ENCODE assay signal across 8 mouse cellular contexts in genomic region chr4:129513891-129514290, GRCm38 (mm10). TPM values are rescaled to one million over a fixed set of nuclear protein-coding genes. Genes with fewer than 3 reads are reported as not detected.
DNase-seq lines count a peak whose midpoint lies in the region; ATAC-seq and TF ChIP-seq lines count a peak whose summit lies in the region.

No protein-coding gene starts in this region.

- peaks cover 39% of the 10 kb centered on the region for H3K4me1 ChIP-seq in heart, embryonic 12.5 days (replicated peaks)
- peaks cover 10 to 48% of the 10 kb centered on the region in 2 experiments for H3K4me1 ChIP-seq in CH12.LX (ENCODE audit: control insufficient read depth in 1 of 2, insufficient read depth in 2 of 2)
- peaks cover 21% of the 10 kb centered on the region for H3K4me1 ChIP-seq in forebrain, embryonic 11.5 days (replicated peaks; ENCODE audit: control insufficient read depth, insufficient read depth, low read length)
- peaks cover 0 to 5% of the 10 kb centered on the region in 2 experiments; a peak in 1 of 4 replicates for H3K4me1 ChIP-seq in liver, embryonic 14.5 days (replicated peaks; ENCODE audit: control insufficient read depth in 2 of 2, insufficient read depth in 2 of 2, low read length in 1 of 2)

- peak overlapping the region; percentile 99 for H3K9ac ChIP-seq in heart, embryonic 12.5 days
- H3K9ac ChIP-seq in CH12.LX (ENCODE audit: insufficient read depth, low read depth), result peak overlapping the region; percentile 99
- peak overlapping the region; percentile 100 for H3K9ac ChIP-seq in forebrain, embryonic 11.5 days (ENCODE audit: low read length)
- H3K9ac ChIP-seq in liver, embryonic 14.5 days (replicated peaks), result peak overlapping the region; percentile 72

- in situ Hi-C loops in CH12.LX (cut with MboI; ENCODE audit: low pct_ligation_motif_present, low pct_unique_long_range_greater_than_20kb, low sequenced_read_pairs), result no loop called here

- ATAC-seq in heart, embryonic 12.5 days (ENCODE audit: insufficient number of reproducible peaks, low FRiP score), result peak; percentile 22
- peak; percentile 47 for ATAC-seq in forebrain, embryonic 11.5 days (replicated peaks; ENCODE audit: low FRiP score)
- peak; percentile 32 for ATAC-seq in liver, embryonic 14.5 days (ENCODE audit: insufficient read depth)

- no peaks in the 10 kb centered on the region for H3K9me3 ChIP-seq in heart, embryonic 12.5 days (replicated peaks)
- H3K9me3 ChIP-seq in CH12.LX (replicated peaks; ENCODE audit: low read length), result no peaks in the 10 kb centered on the region
- no peaks in the 10 kb centered on the region for H3K9me3 ChIP-seq in forebrain, embryonic 11.5 days (ENCODE audit: control insufficient read depth, low read length)
- no peaks in the 10 kb centered on the region for H3K9me3 ChIP-seq in liver, embryonic 14.5 days (ENCODE audit: control insufficient read depth, low read length)

- H3K4me2 ChIP-seq in heart, embryonic 12.5 days, result peak overlapping the region; percentile 83
- peak overlapping the region; percentile 79 for H3K4me2 ChIP-seq in CH12.LX (ENCODE audit: insufficient read depth, low read depth, poor library complexity, severe bottlenecking)
- H3K4me2 ChIP-seq in forebrain, embryonic 11.5 days (ENCODE audit: low read depth, low read length, severe bottlenecking), result peak overlapping the region; percentile 75
- peak overlapping the region; percentile 97 for H3K4me2 ChIP-seq in liver, embryonic 14.5 days (ENCODE audit: low read depth)

- no peak for TF ChIP-seq POLR2A in CH12.LX (IDR thresholded peaks at IDR 0.05; ENCODE audit: low read depth, low read length)

- no peaks in the 10 kb centered on the region for H3K27me3 ChIP-seq in heart, embryonic 12.5 days (replicated peaks)
- peaks cover 4% of the 10 kb centered on the region for H3K27me3 ChIP-seq in CH12.LX (replicated peaks)
- H3K27me3 ChIP-seq in forebrain, embryonic 11.5 days (ENCODE audit: control insufficient read depth, insufficient read depth, low read length), result no peaks in the 10 kb centered on the region; the same call in 1 of the 2 replicates
- H3K27me3 ChIP-seq in liver, embryonic 14.5 days (ENCODE audit: control insufficient read depth, insufficient read depth, low read length), result peaks cover 13% of the 10 kb centered on the region

- peaks cover 14% of the 10 kb centered on the region for H3K79me2 ChIP-seq in CH12.LX (replicated peaks; ENCODE audit: control insufficient read depth, extremely low read depth, insufficient read depth, poor library complexity, severe bottlenecking)

- H3K36me3 ChIP-seq in heart, embryonic 12.5 days, result peaks cover 37% of the 10 kb centered on the region
- peaks cover 26 to 28% of the 10 kb centered on the region in 2 experiments for H3K36me3 ChIP-seq in CH12.LX (replicated peaks in 1 of 2; ENCODE audit: control insufficient read depth in 1 of 2, insufficient read depth in 1 of 2, low read length in 1 of 2)
- peaks cover 6% of the 10 kb centered on the region; the same call in 1 of the 2 replicates for H3K36me3 ChIP-seq in forebrain, embryonic 11.5 days (ENCODE audit: control insufficient read depth, insufficient read depth, low read length)
- peaks cover 22% of the 10 kb centered on the region for H3K36me3 ChIP-seq in liver, embryonic 14.5 days (replicated peaks; ENCODE audit: control insufficient read depth, insufficient read depth, low read depth)

- H3K4me3 ChIP-seq in heart, embryonic 12.5 days, result peak overlapping the region; percentile 81
- H3K4me3 ChIP-seq in CH12.LX (replicated peaks in 1 of 3; ENCODE audit: low read depth in 2 of 3, low read length in 2 of 3, poor library complexity in 1 of 3), result peak overlapping the region; percentile 66 to 97 (median 83)
- H3K4me3 ChIP-seq in forebrain, embryonic 11.5 days (ENCODE audit: low read depth, low read length), result peak overlapping the region; percentile 100
- peak overlapping the region; percentile 52 to 75 for H3K4me3 ChIP-seq in liver, embryonic 14.5 days (ENCODE audit: insufficient read depth in 1 of 2, low read depth in 2 of 2, low read length in 2 of 2)

- under 1% methylated on average over 32 of the region's 57 CpGs for WGBS in heart, embryonic 12.5 days
- WGBS in forebrain, embryonic 11.5 days, result 0% methylated on average over 8 of the region's 57 CpGs
- WGBS in liver, embryonic 14.5 days (ENCODE audit: insufficient replicate concordance), result under 1% methylated on average over 36 of the region's 57 CpGs

- dilution Hi-C loops in CH12.LX (cut with MboI; ENCODE audit: extremely low pct_ligation_motif_present, extremely low pct_unique_long_range_greater_than_20kb, low sequenced_read_pairs), result no loop called here

- no peak for TF ChIP-seq RAD21 in CH12.LX (IDR thresholded peaks at IDR 0.05; ENCODE audit: low read depth, low read length)

- H3K27ac ChIP-seq in heart, embryonic 12.5 days (ENCODE audit: poor library complexity, severe bottlenecking), result peak overlapping the region; percentile 92
- H3K27ac ChIP-seq in CH12.LX (ENCODE audit: insufficient read depth, low read depth), result 0 out of 2 replicates have a peak overlapping the region, but pooled peaks have one; percentile 51
- H3K27ac ChIP-seq in forebrain, embryonic 11.5 days (ENCODE audit: low read depth, low read length), result peak overlapping the region; percentile 96
- H3K27ac ChIP-seq in liver, embryonic 14.5 days, result no peak overlapping the region

- DNase-seq in heart, adult 9 months (ENCODE audit: low spot score in 2 of 2), result no peak
- no peak for DNase-seq in CH12.LX (ENCODE audit: extremely low read depth)
- no peak for DNase-seq in forebrain, embryonic 11.5 days (ENCODE audit: low spot score)
- no peak for DNase-seq in liver, embryonic 14.5 days (ENCODE audit: low read depth in 3 of 3, low spot score in 3 of 3)
- DNase-seq in frontal cortex, adult 2 months (ENCODE audit: extremely low spot score in 1 of 2, low spot score in 1 of 2), result no peak
- no peak for DNase-seq in urinary bladder, adult 2 months (ENCODE audit: low spot score)
- DNase-seq in Muller cell, postnatal 12 days (ENCODE audit: inconsistent ontology term), result no peak

- TF ChIP-seq EP300 in CH12.LX (IDR thresholded peaks at IDR 0.05; ENCODE audit: low read length), result no peak
- TF ChIP-seq EP300 in liver, embryonic 14.5 days (IDR thresholded peaks at IDR 0.05; ENCODE audit: low read depth), result no peak

- TF ChIP-seq CTCF in CH12.LX (conservative IDR thresholded peaks at IDR 0.05 in 1 of 2, IDR thresholded peaks at IDR 0.05 in 1 of 2; ENCODE audit: low read depth in 2 of 2, low read length in 2 of 2), result no peak
- TF ChIP-seq CTCF in liver, embryonic 14.5 days (IDR thresholded peaks at IDR 0.05; ENCODE audit: low read depth), result no peak

RNA-seq across cellular contexts. Expression of gene Marcksl1, which starts 0.5 kb away (rescaled TPM):
- polyA plus RNA-seq in heart, embryonic 12.5 days (2016; fragmentation: Nextera tagmentation; extraction: Ambion mirVana), result 515 and 518 TPM in 2 replicates
- total RNA-seq in CH12.LX (2012; rRNA removed) (194 and 195 TPM in 2 replicates), CH12.LX (2014; rRNA removed) (260 and 265 TPM in 2 replicates)
- polyA plus RNA-seq in CH12.LX (2012; ENCODE audit: insufficient read length, low read depth), result 423 and 494 TPM in 2 replicates
- 1,728 and 1,922 TPM in 2 replicates for polyA plus RNA-seq in forebrain, embryonic 11.5 days (2014; fragmentation: Nextera tagmentation; extraction: Ambion mirVana)
- 30.6 and 34.8 TPM in 2 replicates for polyA plus RNA-seq in liver, embryonic 14.5 days (2012; rRNA removed)
- 38.2 and 42.0 TPM in 2 replicates for polyA plus RNA-seq in liver, embryonic 14.5 days (2014; fragmentation: Nextera tagmentation; extraction: Ambion mirVana)
- polyA plus RNA-seq in frontal cortex, adult 2 months (2012; rRNA removed), result 233 TPM in 2 replicates
- polyA plus RNA-seq in urinary bladder, adult 2 months (2012; rRNA removed), result 151 and 161 TPM in 2 replicates

RNA-seq across cellular contexts. Expression of gene Fam229a, which starts 22.9 kb away (rescaled TPM):
- polyA plus RNA-seq in heart, embryonic 12.5 days (2016; fragmentation: Nextera tagmentation; extraction: Ambion mirVana), result 0.32 TPM in 1 of 2 replicates, not detected in the other
- total RNA-seq in CH12.LX (2012; rRNA removed) (not detected in 2 replicates), CH12.LX (2014; rRNA removed) (not detected in 2 replicates)
- polyA plus RNA-seq in CH12.LX (2012; ENCODE audit: insufficient read length, low read depth), result not detected in 2 replicates
- polyA plus RNA-seq in forebrain, embryonic 11.5 days (2014; fragmentation: Nextera tagmentation; extraction: Ambion mirVana), result not detected in 2 replicates
- 0.40 and 0.54 TPM in 2 replicates for polyA plus RNA-seq in liver, embryonic 14.5 days (2012; rRNA removed)
- 0.37 and 0.44 TPM in 2 replicates for polyA plus RNA-seq in liver, embryonic 14.5 days (2014; fragmentation: Nextera tagmentation; extraction: Ambion mirVana)
- 1.2 and 1.6 TPM in 2 replicates for polyA plus RNA-seq in frontal cortex, adult 2 months (2012; rRNA removed)
- 0.73 and 0.94 TPM in 2 replicates for polyA plus RNA-seq in urinary bladder, adult 2 months (2012; rRNA removed)

RNA-seq across cellular contexts. Expression of gene Tssk3, which starts 23.1 kb away (rescaled TPM):
- not detected in 2 replicates for polyA plus RNA-seq in heart, embryonic 12.5 days (2016; fragmentation: Nextera tagmentation; extraction: Ambion mirVana)
- total RNA-seq in CH12.LX (2012; rRNA removed) (0.13 TPM in 1 of 2 replicates, not detected in the other), CH12.LX (2014; rRNA removed) (not detected in 2 replicates)
- not detected in 2 replicates for polyA plus RNA-seq in CH12.LX (2012; ENCODE audit: insufficient read length, low read depth)
- not detected in 2 replicates for polyA plus RNA-seq in forebrain, embryonic 11.5 days (2014; fragmentation: Nextera tagmentation; extraction: Ambion mirVana)
- polyA plus RNA-seq in liver, embryonic 14.5 days (2012; rRNA removed), result not detected in 2 replicates
- polyA plus RNA-seq in liver, embryonic 14.5 days (2014; fragmentation: Nextera tagmentation; extraction: Ambion mirVana), result not detected in 2 replicates
- polyA plus RNA-seq in frontal cortex, adult 2 months (2012; rRNA removed), result 0.11 and 0.26 TPM in 2 replicates
- 0.15 TPM in 1 of 2 replicates, not detected in the other for polyA plus RNA-seq in urinary bladder, adult 2 months (2012; rRNA removed)

RNA-seq across cellular contexts. Expression of gene Hdac1, which starts 28.6 kb away (rescaled TPM):
- polyA plus RNA-seq in heart, embryonic 12.5 days (2016; fragmentation: Nextera tagmentation; extraction: Ambion mirVana), result 140 and 146 TPM in 2 replicates
- 71.7 and 75.4 TPM in 2 replicates for total RNA-seq in CH12.LX (2012; rRNA removed)
- 104 and 106 TPM in 2 replicates for total RNA-seq in CH12.LX (2014; rRNA removed)
- 231 and 233 TPM in 2 replicates for polyA plus RNA-seq in CH12.LX (2012; ENCODE audit: insufficient read length, low read depth)
- 262 and 282 TPM in 2 replicates for polyA plus RNA-seq in forebrain, embryonic 11.5 days (2014; fragmentation: Nextera tagmentation; extraction: Ambion mirVana)
- 59.4 and 76.5 TPM in 2 replicates for polyA plus RNA-seq in liver, embryonic 14.5 days (2012; rRNA removed)
- polyA plus RNA-seq in liver, embryonic 14.5 days (2014; fragmentation: Nextera tagmentation; extraction: Ambion mirVana), result 107 and 114 TPM in 2 replicates
- 61.8 and 70.6 TPM in 2 replicates for polyA plus RNA-seq in frontal cortex, adult 2 months (2012; rRNA removed)
- 101 and 112 TPM in 2 replicates for polyA plus RNA-seq in urinary bladder, adult 2 months (2012; rRNA removed)

RNA-seq across cellular contexts. Expression of gene Bsdc1, which starts 52.5 kb away (rescaled TPM):
- polyA plus RNA-seq in heart, embryonic 12.5 days (2016; fragmentation: Nextera tagmentation; extraction: Ambion mirVana), result 25.6 and 26.8 TPM in 2 replicates
- total RNA-seq in CH12.LX (2012; rRNA removed) (20.2 and 20.4 TPM in 2 replicates), CH12.LX (2014; rRNA removed) (19.3 and 20.6 TPM in 2 replicates)
- 16.1 and 27.2 TPM in 2 replicates for polyA plus RNA-seq in CH12.LX (2012; ENCODE audit: insufficient read length, low read depth)
- polyA plus RNA-seq in forebrain, embryonic 11.5 days (2014; fragmentation: Nextera tagmentation; extraction: Ambion mirVana), result 24.9 and 25.3 TPM in 2 replicates
- 30.5 and 34.7 TPM in 2 replicates for polyA plus RNA-seq in liver, embryonic 14.5 days (2012; rRNA removed)
- 52.1 and 52.4 TPM in 2 replicates for polyA plus RNA-seq in liver, embryonic 14.5 days (2014; fragmentation: Nextera tagmentation; extraction: Ambion mirVana)
- 36.5 and 37.9 TPM in 2 replicates for polyA plus RNA-seq in frontal cortex, adult 2 months (2012; rRNA removed)
- polyA plus RNA-seq in urinary bladder, adult 2 months (2012; rRNA removed), result 15.0 and 27.5 TPM in 2 replicates
